Mouse (Mus musculus) olfactory bulb, adult 2 months (tissue): ENCODE data around the gene Otub1.

Experiments
- CTCF ChIP-seq: fragments of 200-500 bp; IDR thresholded peaks from 2 replicates; pipeline ENCODE4 v1.5.1; 2012; ENCODE audit warnings: low read depth, mild to moderate bottlenecking, low read length, moderate library complexity; ENCODE audit not compliant: insufficient read depth
- POLR2A ChIP-seq: fragments of 200-500 bp; IDR thresholded peaks from 2 replicates; pipeline ENCODE4 v1.6.1; 2012; ENCODE audit warnings: mild to moderate bottlenecking, low read depth, low read length, moderate library complexity; ENCODE audit not compliant: insufficient read depth

- TF ChIP-seq CTCF (no peak), POLR2A (no peak)
Observed at GRCm38 (mm10) chr19:7236011-7236410, 29.9 kb upstream of the Otub1 start.
